Mouse (Mus musculus) heart, embryonic 15.5 days (tissue): ENCODE measurements at regions not wholly inside any gene's neighbourhood (a gene's known extent, or its start where the extent isn't known, plus 50 kb on each side); places are given as distances from the start of the nearest gene placed in this dataset.

Experiments
- ATAC-seq: fragments of 200-750 bp; cut with Nextera tagmentation; replicated peaks from 2 replicates; pipeline ENCODE4 v1.8.0; 2017; ENCODE audit warnings: low read depth, moderate TSS enrichment; ENCODE audit not compliant: insufficient number of reproducible peaks, insufficient read depth, low FRiP score
- H3K27ac ChIP-seq: fragments of 300-500 bp; sonication (generic); 2 replicates; pipeline ENCODE4 v1.5.1; 2015; ENCODE audit warnings: mild to moderate bottlenecking, inconsistent platforms
- H3K27me3 ChIP-seq: fragments of 300-500 bp; sonication (generic); 2 replicates; pipeline ENCODE4 v1.6.1; 2015; ENCODE audit warnings: inconsistent platforms
- H3K36me3 ChIP-seq: fragments of 300-500 bp; sonication (generic); 2 replicates; pipeline ENCODE4 v1.6.1; 2015; ENCODE audit warnings: mild to moderate bottlenecking, inconsistent platforms
- H3K4me1 ChIP-seq: fragments of 300-500 bp; sonication (generic); replicated peaks from 2 replicates; pipeline ENCODE4 v1.6.1; 2015; ENCODE audit warnings: inconsistent platforms
- H3K4me2 ChIP-seq: fragments of 300-500 bp; sonication (generic); 2 replicates; pipeline ENCODE4 v1.6.1; 2015; ENCODE audit warnings: inconsistent platforms, mild to moderate bottlenecking, moderate library complexity
- H3K4me3 ChIP-seq: fragments of 300-500 bp; sonication (generic); 2 replicates; pipeline ENCODE4 v1.5.1; 2015; ENCODE audit warnings: mild to moderate bottlenecking, inconsistent platforms
- H3K9ac ChIP-seq: fragments of 300-500 bp; sonication (generic); 2 replicates; pipeline ENCODE4 v1.6.1; 2015; ENCODE audit warnings: mild to moderate bottlenecking, inconsistent platforms
- H3K9me3 ChIP-seq: fragments of 300-500 bp; sonication (generic); replicated peaks from 2 replicates; pipeline ENCODE4 v1.6.1; 2016; ENCODE audit warnings: inconsistent platforms
- WGBS: fragments of 180-500 bp; shearing (Covaris S2); methylation state at CpG from one replicate; pipeline ENCODE4 v1.1.7; 2015; ENCODE audit warnings: mixed read lengths; 5-methylcytosine and 5-hydroxymethylcytosine counted together

GRCm38 (mm10) chr6:96053476-96053875 lies 59.5 kb upstream of the Fam19a1 start:
- Histone ChIP-seq H3K9ac (no peak overlapping the region), H3K9me3 (no peaks in the 10 kb centered on the region), H3K4me2 (no peak overlapping the region), H3K27me3 (no peaks in the 10 kb centered on the region), H3K4me1 (no peaks in the 10 kb centered on the region), H3K27ac (no peak overlapping the region), H3K4me3 (no peak overlapping the region), H3K36me3 (no peaks in the 10 kb centered on the region)
- ATAC-seq = no peak
- WGBS = 76% methylated on average over 4 of the region's 4 CpGs

DNA sequence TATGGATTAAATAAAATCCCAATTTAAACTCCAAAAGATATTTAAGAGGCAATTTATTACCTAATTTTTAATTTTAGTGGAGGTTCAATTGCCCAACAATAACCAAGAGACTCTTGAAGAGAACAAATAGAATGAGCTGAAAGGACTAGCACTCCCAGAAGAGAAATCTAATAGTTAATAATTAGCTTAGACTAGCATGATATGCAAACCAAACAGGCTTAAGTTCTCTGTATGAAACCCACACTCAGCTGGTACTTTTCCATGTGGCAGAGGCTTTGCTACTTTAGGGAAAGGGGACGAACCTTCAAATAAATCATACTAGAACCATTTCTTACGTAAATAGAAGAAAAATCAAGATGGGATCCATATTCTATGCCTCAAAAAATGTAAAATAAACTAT lies 55.9 kb upstream of the Fam19a1 start:
- Histone ChIP-seq H3K36me3 (no peaks in the 10 kb centered on the region), H3K27ac (no peak overlapping the region), H3K4me2 (no peak overlapping the region), H3K4me3 (no peak overlapping the region), H3K9ac (no peak overlapping the region), H3K9me3 (no peaks in the 10 kb centered on the region), H3K4me1 (no peaks in the 10 kb centered on the region), H3K27me3 (no peaks in the 10 kb centered on the region)
- ATAC-seq = no peak
- 60% methylated on average over 2 of the region's 2 CpGs for WGBS

DNA sequence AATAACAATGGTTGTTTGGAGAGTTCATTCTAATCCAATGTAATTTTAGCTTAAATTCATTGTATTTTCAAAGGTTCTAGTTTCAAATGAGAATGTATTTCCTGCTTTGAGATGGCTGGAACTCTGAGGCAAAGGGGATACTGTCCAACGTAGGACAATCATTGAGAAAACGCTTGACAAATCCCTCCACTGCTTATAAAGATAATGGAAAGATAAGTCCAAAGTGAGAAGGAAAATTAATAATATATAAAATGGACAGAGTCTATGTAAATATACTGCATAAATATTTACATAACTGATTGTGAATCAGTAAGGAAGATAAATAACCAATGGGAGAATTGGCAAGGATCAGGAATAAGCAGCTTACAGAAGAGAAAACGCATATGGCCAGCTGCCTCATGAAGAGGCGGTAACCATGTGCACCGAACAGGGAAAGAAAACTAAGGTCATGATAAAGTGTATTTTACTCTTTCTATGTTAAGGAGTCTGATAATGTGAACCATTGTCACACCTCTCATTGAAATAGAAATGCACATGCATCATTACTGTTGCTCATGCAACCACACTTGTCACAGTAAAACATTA lies 55.3 kb upstream of the Fam19a1 start:
- no peak overlapping the region for H3K27ac ChIP-seq
- no peak for ATAC-seq
- H3K9me3 ChIP-seq = no peaks in the 10 kb centered on the region
- 70% methylated on average over 5 of the region's 5 CpGs for WGBS
- H3K4me3 ChIP-seq = no peak overlapping the region
- H3K4me1 ChIP-seq = no peaks in the 10 kb centered on the region
- H3K4me2 ChIP-seq = no peak overlapping the region
- H3K27me3 ChIP-seq = no peaks in the 10 kb centered on the region
- no peak overlapping the region for H3K9ac ChIP-seq
- no peaks in the 10 kb centered on the region for H3K36me3 ChIP-seq

DNA sequence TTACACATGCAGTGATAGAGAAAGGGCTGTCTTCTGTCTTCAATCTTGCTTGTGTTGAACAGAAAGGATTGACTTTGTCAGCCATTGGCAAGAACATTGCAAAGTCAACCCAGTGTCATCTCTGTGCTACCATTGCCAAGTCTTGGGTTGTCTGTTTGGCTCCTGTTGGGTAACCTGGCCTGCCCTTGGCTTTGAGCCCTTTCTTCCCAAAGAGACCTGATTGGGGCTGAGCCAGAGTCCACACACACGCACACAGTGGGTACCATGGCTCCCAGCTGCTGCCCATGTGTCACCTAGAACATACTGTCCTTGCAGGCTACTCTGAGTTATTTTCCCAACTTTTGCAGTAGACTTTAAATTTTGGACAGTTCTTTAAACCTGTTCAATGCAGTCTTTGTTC lies 51.0 kb upstream of the Fam19a1 start:
- no peaks in the 10 kb centered on the region for H3K4me1 ChIP-seq
- no peaks in the 10 kb centered on the region for H3K27me3 ChIP-seq
- 83% methylated on average over 1 of the region's 1 CpGs for WGBS
- no peak overlapping the region for H3K27ac ChIP-seq
- H3K4me2 ChIP-seq = no peak overlapping the region
- no peak overlapping the region for H3K4me3 ChIP-seq
- H3K9me3 ChIP-seq = no peaks in the 10 kb centered on the region
- ATAC-seq = no peak
- no peaks in the 10 kb centered on the region for H3K36me3 ChIP-seq
- no peak overlapping the region for H3K9ac ChIP-seq
